Mouse (Mus musculus) layer of hippocampus, postnatal 14 days (tissue): ENCODE measurements around the gene Pm20d2. TPM values are rescaled to one million over a fixed set of nuclear protein-coding genes. Genes with fewer than 3 reads are reported as not detected.

Experiments used
- DNase-seq, 2 experiments: peaks; one replicate each; pipeline ENCODE4 v3.0.0; 2021 to 2022; ENCODE audit warnings: low spot score in 2 of 2, mixed read lengths in 1 of 2
- total RNA-seq, 2 experiments: library from RNA; stranded (reverse); gene quantifications; 2 replicates each; pipeline ENCODE4 v1.2.3; 2021

Gene Pm20d2
- total RNA-seq, 2 experiments from 2014 or later, result 10.9 to 12.3 TPM

- peak; percentile 20 to 57 for DNase-seq
Observed at GRCm38 (mm10) chr4:33124493-33124892, 65.0 kb downstream of the Pm20d2 start.

Other genes starting within 250 kb of the Pm20d2 start
- 10 to 100 TPM; 27.1 to 30.2 TPM for gene Ankrd6, start 238.9 kb downstream of the Pm20d2 start, total RNA-seq
- gene Rragd, start 206.7 kb downstream of the Pm20d2 start, total RNA-seq, result 10 to 100 TPM; 50.1 to 56.0 TPM
- 100 to 1,000 TPM; 104 to 112 TPM for gene Ube2j1, start 158.3 kb downstream of the Pm20d2 start, total RNA-seq
- gene Gabrr2, start 126.7 kb downstream of the Pm20d2 start, total RNA-seq, result not detected
- gene Gabrr1, start 57.2 kb downstream of the Pm20d2 start, total RNA-seq, result under 1 TPM; 0.21 to 0.41 TPM
- 10 to 100 TPM; 29.2 to 33.8 TPM for gene Srsf12, start 19.3 kb upstream of the Pm20d2 start, total RNA-seq
- gene Pnrc1, start 100.4 kb upstream of the Pm20d2 start, total RNA-seq, result 100 to 1,000 TPM in 1 of 2 experiments, 10 to 100 TPM in 1; 97.2 to 109 TPM
- 10 to 100 TPM; 20.9 to 23.3 TPM for gene Rngtt, start 120.6 kb upstream of the Pm20d2 start, total RNA-seq